Mouse (Mus musculus) olfactory bulb, adult 2 months (tissue): ENCODE data around the gene Nlrx1.

Experiments
- CTCF ChIP-seq: fragments of 200-500 bp; IDR thresholded peaks from 2 replicates; pipeline ENCODE4 v1.5.1; 2012; ENCODE audit warnings: low read depth, mild to moderate bottlenecking, low read length, moderate library complexity; ENCODE audit not compliant: insufficient read depth
- POLR2A ChIP-seq: fragments of 200-500 bp; IDR thresholded peaks from 2 replicates; pipeline ENCODE4 v1.6.1; 2012; ENCODE audit warnings: mild to moderate bottlenecking, low read depth, low read length, moderate library complexity; ENCODE audit not compliant: insufficient read depth

DNA sequence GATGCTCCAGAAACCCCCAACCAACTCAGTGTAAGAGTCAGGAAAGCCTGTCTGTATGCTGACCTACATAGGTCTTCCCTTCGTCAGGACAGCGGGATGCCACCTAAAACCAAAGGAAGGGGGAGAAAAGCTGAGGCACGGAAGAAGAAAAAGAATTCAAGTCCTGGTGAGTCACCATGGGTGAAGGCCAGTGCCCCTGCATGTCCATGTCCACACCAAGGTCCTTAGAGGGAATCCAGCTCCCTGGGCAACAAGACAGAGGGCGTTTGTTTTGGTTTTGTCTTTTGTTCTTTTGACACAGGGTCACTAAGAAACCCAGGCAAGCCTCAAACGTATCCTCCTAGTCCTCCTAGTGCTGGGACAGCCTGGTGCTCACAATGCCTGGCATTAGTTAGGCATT lies 27.5 kb downstream of the Nlrx1 start:
- TF ChIP-seq POLR2A (no peak), CTCF (no peak)
